Mouse (Mus musculus): ENCODE data around the gene Gga3. TPM values are rescaled to one million over a fixed set of nuclear protein-coding genes. Genes with fewer than 3 reads are reported as not detected.
A peak's percentile ranks its signal among the peaks of the same experiment; 100 is the strongest.

Gga3 gene
- total and polyA plus RNA-seq, 3 experiments, result 13.7 to 144 (median 58.5) TPM

DNA sequence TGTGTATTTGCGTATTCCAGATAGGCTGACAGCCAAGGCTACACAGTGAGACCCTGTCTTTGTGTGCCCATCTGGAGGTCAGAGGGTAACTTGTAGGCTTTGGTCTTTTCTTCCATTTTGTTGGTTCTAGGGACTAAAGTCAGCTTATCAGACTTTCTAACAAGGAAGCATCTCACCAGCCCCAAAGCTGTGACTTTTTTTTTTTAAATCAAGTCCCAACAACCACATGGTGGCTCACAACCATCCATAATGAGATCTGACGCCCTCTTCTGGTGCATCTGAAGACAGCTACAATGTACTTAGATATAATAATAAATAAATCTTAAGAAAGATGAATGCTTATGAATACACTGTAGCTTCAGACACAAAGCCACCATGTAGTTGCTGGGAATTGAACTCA lies 65.8 kb downstream of the Gga3 start:
- Histone ChIP-seq H3K36me3 (replicated peaks) (peaks cover 13% of the 10 kb centered on the region), H3K9me3 (replicated peaks) (no peaks in the 10 kb centered on the region), H3K27me3 (ENCODE audit: insufficient read depth, low read length) (peaks cover 6% of the 10 kb centered on the region; the same call in 1 of the 2 replicates), H3K4me1 (ENCODE audit: insufficient read depth, low read depth, low read length) (peaks cover 19% of the 10 kb centered on the region), H3K4me3 (ENCODE audit: low read depth, low read length) (no peak overlapping the region)
- ATAC-seq (ENCODE audit: extremely low read depth, insufficient number of reproducible peaks, low FRiP score, poor library complexity, severe bottlenecking) (no peak), DNase-seq (ENCODE audit: low spot score) (no peak)
- TF ChIP-seq GATA1 (IDR thresholded peaks at IDR 0.05; ENCODE audit: borderline replicate concordance, low read length) (no peak), TAL1 (conservative IDR thresholded peaks at IDR 0.05; ENCODE audit: low read depth, low read length) (no peak), CTCF (IDR thresholded peaks at IDR 0.05; ENCODE audit: low read depth, low read length) (no peak), POLR2AphosphoS5 (IDR thresholded peaks at IDR 0.05; ENCODE audit: insufficient replicate concordance, low read depth, low read length) (no peak), GATA2 (IDR thresholded peaks at IDR 0.05; ENCODE audit: borderline replicate concordance, low read depth, low read length) (no peak)

DNA sequence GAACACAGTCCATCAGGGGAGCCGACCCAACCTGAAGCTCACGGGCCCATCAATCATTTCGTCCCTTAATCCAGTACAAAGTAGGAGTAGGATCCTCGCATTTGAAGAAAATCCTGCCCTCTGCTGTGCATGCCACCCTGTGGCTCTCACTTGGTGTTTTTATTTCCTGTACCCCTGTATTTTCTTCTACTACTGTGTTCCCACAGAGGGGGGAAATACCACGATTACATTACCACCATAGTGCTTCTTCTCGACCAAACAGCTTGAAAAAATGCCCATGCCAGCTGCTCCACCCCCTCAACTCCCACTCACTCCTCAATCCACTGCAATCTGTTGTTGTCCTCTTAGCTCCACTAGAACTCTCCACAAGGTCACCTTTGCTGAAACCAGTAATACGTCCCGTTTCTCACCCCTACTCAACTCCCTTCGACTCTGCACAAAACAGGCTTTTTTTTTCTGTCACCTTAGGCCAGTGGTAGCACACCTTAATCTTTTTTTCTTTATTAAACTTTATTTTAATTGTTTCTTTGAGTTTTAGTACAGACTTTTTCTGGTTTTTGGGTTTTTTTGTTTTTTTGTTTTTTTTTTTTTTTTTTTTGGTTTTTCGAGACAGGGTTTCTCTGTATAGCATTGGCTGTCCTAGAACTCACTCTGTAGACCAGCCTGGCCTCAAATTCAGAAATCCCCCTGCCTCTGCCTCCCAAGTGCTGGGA lies 66.8 kb downstream of the Gga3 start:
- H3K27me3 ChIP-seq (ENCODE audit: insufficient read depth, low read length), result 0 out of 2 replicates have a peak, but pooled peaks cover 2% of the 10 kb centered on the region
- ATAC-seq (ENCODE audit: extremely low read depth, insufficient number of reproducible peaks, low FRiP score, poor library complexity, severe bottlenecking) (no peak), DNase-seq (ENCODE audit: low spot score) (no peak)
- H3K4me1 ChIP-seq (ENCODE audit: insufficient read depth, low read depth, low read length), result peaks cover 27% of the 10 kb centered on the region
- peaks cover 24% of the 10 kb centered on the region for H3K36me3 ChIP-seq (replicated peaks)
- no peaks in the 10 kb centered on the region for H3K9me3 ChIP-seq (replicated peaks)
- H3K4me3 ChIP-seq (ENCODE audit: low read depth, low read length), result peak overlapping the region; percentile 92; the same call in 1 of the 2 replicates
- no peak for TF ChIP-seq GATA2 (IDR thresholded peaks at IDR 0.05; ENCODE audit: borderline replicate concordance, low read depth, low read length)
- no peak for TF ChIP-seq GATA1 (IDR thresholded peaks at IDR 0.05; ENCODE audit: borderline replicate concordance, low read length)
- TF ChIP-seq TAL1 (conservative IDR thresholded peaks at IDR 0.05; ENCODE audit: low read depth, low read length), result no peak
- TF ChIP-seq CTCF (IDR thresholded peaks at IDR 0.05; ENCODE audit: low read depth, low read length), result no peak
- TF ChIP-seq POLR2AphosphoS5 (IDR thresholded peaks at IDR 0.05; ENCODE audit: insufficient replicate concordance, low read depth, low read length), result 0 out of 2 replicates have a peak, but pooled peaks have one; percentile 4

DNA sequence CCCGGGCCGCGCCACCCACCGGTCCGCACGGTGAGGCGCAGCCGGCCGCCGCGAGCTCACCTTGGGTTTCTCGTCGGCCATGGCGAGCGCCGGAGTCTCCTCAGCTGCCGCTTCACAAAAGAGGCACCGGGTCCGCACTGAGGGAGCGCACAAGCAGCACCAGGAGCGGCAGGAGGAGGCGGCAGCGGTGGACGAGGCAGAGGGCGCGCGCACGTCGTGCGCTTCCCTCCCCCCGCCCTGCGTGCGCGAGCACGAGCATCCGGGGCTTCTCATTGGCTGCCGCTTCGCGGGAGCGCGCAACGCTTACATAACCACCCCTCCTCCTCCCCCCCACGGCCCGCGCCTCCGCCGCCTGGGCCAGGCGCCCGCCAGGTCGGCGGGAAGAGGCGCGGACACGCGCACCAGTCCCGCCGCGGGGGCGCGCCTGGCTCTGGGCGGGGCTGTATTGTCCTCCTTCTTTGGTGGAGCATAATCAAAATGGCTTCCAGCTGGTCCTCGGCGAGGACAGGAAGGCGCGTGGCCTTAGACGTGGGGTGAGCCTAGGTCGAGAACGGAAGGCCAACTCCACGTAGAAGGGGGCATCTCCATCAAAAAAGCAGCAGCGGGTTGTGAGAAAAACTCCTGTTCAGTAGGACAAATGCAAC lies 67.7 kb downstream of the Gga3 start, which contains the start of gene Sumo2:
Sumo2 (minus strand) TSS at position 239 of the 644 bp plus-strand sequence.
- DNase-seq (ENCODE audit: low spot score), result peak; percentile 96
- H3K36me3 ChIP-seq (replicated peaks), result peaks cover 32% of the 10 kb centered on the region
- ATAC-seq (ENCODE audit: extremely low read depth, insufficient number of reproducible peaks, low FRiP score, poor library complexity, severe bottlenecking), result peak; percentile 67
- H3K27me3 ChIP-seq (ENCODE audit: insufficient read depth, low read length), result no peaks in the 10 kb centered on the region
- TF ChIP-seq POLR2AphosphoS5 (IDR thresholded peaks at IDR 0.05; ENCODE audit: insufficient replicate concordance, low read depth, low read length) (0 out of 2 replicates have a peak, but pooled peaks have one; percentile 39), GATA1 (IDR thresholded peaks at IDR 0.05; ENCODE audit: borderline replicate concordance, low read length) (no peak)
- peaks cover 35% of the 10 kb centered on the region for H3K4me1 ChIP-seq (ENCODE audit: insufficient read depth, low read depth, low read length)
- H3K9me3 ChIP-seq (replicated peaks), result no peaks in the 10 kb centered on the region
- H3K4me3 ChIP-seq (ENCODE audit: low read depth, low read length), result peak within 1 kb of the TSS; percentile 92

DNA sequence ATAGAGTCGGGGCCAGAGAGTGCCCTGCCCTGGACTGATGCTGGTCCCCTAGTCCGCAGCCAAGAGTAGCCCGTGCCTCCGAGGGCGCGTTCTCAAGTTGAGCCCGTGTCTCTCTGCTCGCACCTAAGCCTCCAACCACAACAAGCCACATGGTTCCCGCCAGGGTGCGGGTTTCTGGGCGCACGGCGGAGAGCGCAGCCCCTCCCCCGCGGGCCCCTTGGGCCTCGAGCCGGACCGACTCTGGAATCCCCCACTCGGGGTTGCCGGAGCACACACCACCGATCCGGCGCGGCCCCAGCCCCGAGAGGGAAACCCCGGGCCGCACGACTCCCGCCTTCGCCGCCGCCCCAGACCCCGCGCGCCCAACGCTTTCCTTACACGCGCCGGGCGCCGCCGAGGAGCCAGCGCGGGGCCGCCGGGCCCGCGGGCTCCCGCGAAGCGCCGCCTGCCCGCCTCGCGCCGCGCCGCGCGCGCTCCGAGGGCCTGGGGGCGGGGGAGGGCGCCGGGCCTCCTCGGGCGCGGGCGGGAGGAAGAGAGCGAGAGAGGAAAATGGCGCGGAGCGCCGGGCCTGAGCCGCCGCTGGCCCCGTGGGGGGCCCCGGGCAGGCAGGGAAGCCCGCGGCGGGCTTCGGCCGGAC lies 68.3 kb downstream of the Gga3 start:
- H3K4me3 ChIP-seq (ENCODE audit: low read depth, low read length), result peak overlapping the region; percentile 92
- ATAC-seq (ENCODE audit: extremely low read depth, insufficient number of reproducible peaks, low FRiP score, poor library complexity, severe bottlenecking) (peak; percentile 25; the same call in 1 of the 2 replicates), DNase-seq (ENCODE audit: low spot score) (peak; percentile 70)
- H3K9me3 ChIP-seq (replicated peaks), result no peaks in the 10 kb centered on the region
- H3K36me3 ChIP-seq (replicated peaks), result peaks cover 36% of the 10 kb centered on the region
- H3K4me1 ChIP-seq (ENCODE audit: insufficient read depth, low read depth, low read length), result peaks cover 35% of the 10 kb centered on the region
- H3K27me3 ChIP-seq (ENCODE audit: insufficient read depth, low read length), result no peaks in the 10 kb centered on the region
- TF ChIP-seq GATA1 (IDR thresholded peaks at IDR 0.05; ENCODE audit: borderline replicate concordance, low read length), result no peak
- TF ChIP-seq GATA2 (IDR thresholded peaks at IDR 0.05; ENCODE audit: borderline replicate concordance, low read depth, low read length), result no peak
- TF ChIP-seq TAL1 (conservative IDR thresholded peaks at IDR 0.05; ENCODE audit: low read depth, low read length), result no peak
- no peak for TF ChIP-seq CTCF (IDR thresholded peaks at IDR 0.05; ENCODE audit: low read depth, low read length)
- no peak for TF ChIP-seq POLR2AphosphoS5 (IDR thresholded peaks at IDR 0.05; ENCODE audit: insufficient replicate concordance, low read depth, low read length)

DNA sequence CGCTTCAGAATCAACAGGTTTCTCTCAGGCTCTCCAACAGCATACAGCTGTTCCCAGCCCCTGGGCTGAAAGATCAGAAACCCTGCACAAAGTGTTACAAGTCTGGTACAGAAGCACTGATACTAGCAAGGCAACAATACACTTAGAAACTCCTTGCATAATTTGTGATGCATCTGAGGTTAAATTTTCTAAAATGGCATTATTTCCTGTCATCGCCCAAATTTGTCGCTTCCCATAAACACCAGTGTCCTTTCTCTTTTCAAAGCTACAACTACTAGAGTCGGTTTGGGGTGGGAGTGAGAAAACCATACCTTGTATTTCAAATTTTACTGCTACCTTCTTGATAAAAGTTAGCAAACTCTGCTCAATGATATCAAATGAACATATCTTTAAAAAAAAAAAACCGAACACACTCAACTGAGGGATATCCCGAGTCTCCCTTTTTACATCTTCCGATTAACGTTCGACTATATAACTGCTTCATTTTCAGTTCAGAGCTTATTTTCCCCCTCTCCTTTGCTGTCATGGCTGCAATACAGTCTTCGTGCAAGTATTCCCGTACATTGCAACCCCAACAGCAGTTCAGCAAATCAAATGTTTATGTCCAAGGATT lies 69.0 kb downstream of the Gga3 start:
- TF ChIP-seq POLR2AphosphoS5 (IDR thresholded peaks at IDR 0.05; ENCODE audit: insufficient replicate concordance, low read depth, low read length), result no peak
- TF ChIP-seq GATA2 (IDR thresholded peaks at IDR 0.05; ENCODE audit: borderline replicate concordance, low read depth, low read length), result no peak
- TF ChIP-seq GATA1 (IDR thresholded peaks at IDR 0.05; ENCODE audit: borderline replicate concordance, low read length), result no peak
- TF ChIP-seq TAL1 (conservative IDR thresholded peaks at IDR 0.05; ENCODE audit: low read depth, low read length), result no peak
- no peak for TF ChIP-seq CTCF (IDR thresholded peaks at IDR 0.05; ENCODE audit: low read depth, low read length)
- Histone ChIP-seq H3K4me3 (ENCODE audit: low read depth, low read length) (peak overlapping the region; percentile 92), H3K36me3 (replicated peaks) (peaks cover 42% of the 10 kb centered on the region), H3K27me3 (ENCODE audit: insufficient read depth, low read length) (no peaks in the 10 kb centered on the region), H3K4me1 (ENCODE audit: insufficient read depth, low read depth, low read length) (peaks cover 39% of the 10 kb centered on the region), H3K9me3 (replicated peaks) (no peaks in the 10 kb centered on the region)
- DNase-seq (ENCODE audit: low spot score) (no peak), ATAC-seq (ENCODE audit: extremely low read depth, insufficient number of reproducible peaks, low FRiP score, poor library complexity, severe bottlenecking) (no peak)

Other genes with a start within 250 kb of the Gga3 start
- not detected in 2 replicates for gene Hid1, start 236.3 kb downstream of the Gga3 start, total RNA-seq (2014; fragmentation: Nextera tagmentation)
- gene Hid1, start 236.3 kb downstream of the Gga3 start, total RNA-seq (2017), result not detected in 2 replicates
- gene Hid1, start 236.3 kb downstream of the Gga3 start, polyA plus RNA-seq (2012), result 0.01 TPM in 1 of 2 replicates, not detected in the other
- gene Cdr2l, start 222.1 kb downstream of the Gga3 start, total RNA-seq (2014; fragmentation: Nextera tagmentation), result not detected in 2 replicates
- gene Cdr2l, start 222.1 kb downstream of the Gga3 start, total RNA-seq (2017), result 0.05 and 0.06 TPM in 2 replicates
- gene Cdr2l, start 222.1 kb downstream of the Gga3 start, polyA plus RNA-seq (2012), result not detected in 2 replicates
- gene Mrpl58, start 200.3 kb downstream of the Gga3 start, total RNA-seq (2014; fragmentation: Nextera tagmentation), result 66.8 and 102 TPM in 2 replicates
- 75.3 and 78.5 TPM in 2 replicates for gene Mrpl58, start 200.3 kb downstream of the Gga3 start, total RNA-seq (2017)
- 67.0 and 74.3 TPM in 2 replicates for gene Mrpl58, start 200.3 kb downstream of the Gga3 start, polyA plus RNA-seq (2012)
- gene Atp5h, start 184.1 kb downstream of the Gga3 start, total RNA-seq (2014; fragmentation: Nextera tagmentation), result 472 and 487 TPM in 2 replicates
- gene Atp5h, start 184.1 kb downstream of the Gga3 start, total RNA-seq (2017), result 721 and 764 TPM in 2 replicates
- gene Atp5h, start 184.1 kb downstream of the Gga3 start, polyA plus RNA-seq (2012), result 58.6 and 107 TPM in 2 replicates
- 7.2 and 15.4 TPM in 2 replicates for gene Kctd2, start 183.9 kb downstream of the Gga3 start, total RNA-seq (2014; fragmentation: Nextera tagmentation)
- gene Kctd2, start 183.9 kb downstream of the Gga3 start, total RNA-seq (2017), result 15.2 and 17.3 TPM in 2 replicates
- gene Kctd2, start 183.9 kb downstream of the Gga3 start, polyA plus RNA-seq (2012), result 17.5 and 24.6 TPM in 2 replicates
- gene Trim80, start 163.5 kb downstream of the Gga3 start, total RNA-seq (2014; fragmentation: Nextera tagmentation), result not detected in 2 replicates
- gene Trim80, start 163.5 kb downstream of the Gga3 start, total RNA-seq (2017), result not detected in 2 replicates
- gene Trim80, start 163.5 kb downstream of the Gga3 start, polyA plus RNA-seq (2012), result not detected in 2 replicates
- gene Slc16a5, start 141.6 kb downstream of the Gga3 start, total RNA-seq (2014; fragmentation: Nextera tagmentation), result not detected in 2 replicates
- gene Slc16a5, start 141.6 kb downstream of the Gga3 start, total RNA-seq (2017), result 0.05 TPM in 1 of 2 replicates, not detected in the other
- gene Slc16a5, start 141.6 kb downstream of the Gga3 start, polyA plus RNA-seq (2012), result not detected in 2 replicates
- gene Armc7, start 128.4 kb downstream of the Gga3 start, total RNA-seq (2014; fragmentation: Nextera tagmentation), result 6.0 and 8.4 TPM in 2 replicates
- 5.9 and 7.8 TPM in 2 replicates for gene Armc7, start 128.4 kb downstream of the Gga3 start, total RNA-seq (2017)
- 24.4 and 29.0 TPM in 2 replicates for gene Armc7, start 128.4 kb downstream of the Gga3 start, polyA plus RNA-seq (2012)
- gene Nt5c, start 112.2 kb downstream of the Gga3 start, total RNA-seq (2014; fragmentation: Nextera tagmentation), result 43.7 and 47.1 TPM in 2 replicates
- gene Nt5c, start 112.2 kb downstream of the Gga3 start, total RNA-seq (2017), result 145 and 161 TPM in 2 replicates
- 67.4 and 118 TPM in 2 replicates for gene Nt5c, start 112.2 kb downstream of the Gga3 start, polyA plus RNA-seq (2012)
- gene Jpt1, start 89.7 kb downstream of the Gga3 start, total RNA-seq (2014; fragmentation: Nextera tagmentation), result 172 and 222 TPM in 2 replicates
- gene Jpt1, start 89.7 kb downstream of the Gga3 start, total RNA-seq (2017), result 186 and 196 TPM in 2 replicates
- 202 and 218 TPM in 2 replicates for gene Jpt1, start 89.7 kb downstream of the Gga3 start, polyA plus RNA-seq (2012)
- 491 and 596 TPM in 2 replicates for gene Sumo2, start 67.8 kb downstream of the Gga3 start, total RNA-seq (2014; fragmentation: Nextera tagmentation)
- 642 and 699 TPM in 2 replicates for gene Sumo2, start 67.8 kb downstream of the Gga3 start, total RNA-seq (2017)
- gene Sumo2, start 67.8 kb downstream of the Gga3 start, polyA plus RNA-seq (2012), result 393 and 421 TPM in 2 replicates
- 78.5 and 87.7 TPM in 2 replicates for gene Nup85, start 39.6 kb downstream of the Gga3 start, total RNA-seq (2014; fragmentation: Nextera tagmentation)
- gene Nup85, start 39.6 kb downstream of the Gga3 start, total RNA-seq (2017), result 166 and 172 TPM in 2 replicates
- 28.2 and 57.5 TPM in 2 replicates for gene Nup85, start 39.6 kb downstream of the Gga3 start, polyA plus RNA-seq (2012)
- 34.3 and 41.0 TPM in 2 replicates for gene Mrps7, start 126 bp downstream of the Gga3 start, total RNA-seq (2014; fragmentation: Nextera tagmentation)
- gene Mrps7, start 126 bp downstream of the Gga3 start, total RNA-seq (2017), result 52.8 and 53.5 TPM in 2 replicates
- 61.1 and 68.7 TPM in 2 replicates for gene Mrps7, start 126 bp downstream of the Gga3 start, polyA plus RNA-seq (2012)
- 43.6 and 59.8 TPM in 2 replicates for gene Mif4gd, start 8.9 kb upstream of the Gga3 start, total RNA-seq (2014; fragmentation: Nextera tagmentation)
- 49.9 and 59.4 TPM in 2 replicates for gene Mif4gd, start 8.9 kb upstream of the Gga3 start, total RNA-seq (2017)
- 24.3 and 32.4 TPM in 2 replicates for gene Mif4gd, start 8.9 kb upstream of the Gga3 start, polyA plus RNA-seq (2012)
- gene Slc25a19, start 24.2 kb upstream of the Gga3 start, total RNA-seq (2014; fragmentation: Nextera tagmentation), result 19.9 and 37.8 TPM in 2 replicates
- 21.5 and 22.3 TPM in 2 replicates for gene Slc25a19, start 24.2 kb upstream of the Gga3 start, total RNA-seq (2017)
- gene Slc25a19, start 24.2 kb upstream of the Gga3 start, polyA plus RNA-seq (2012), result 24.2 and 26.0 TPM in 2 replicates
- gene Grb2, start 104.5 kb upstream of the Gga3 start, total RNA-seq (2014; fragmentation: Nextera tagmentation), result 224 and 234 TPM in 2 replicates
- 58.3 and 119 TPM in 2 replicates for gene Grb2, start 104.5 kb upstream of the Gga3 start, total RNA-seq (2017)
- gene Grb2, start 104.5 kb upstream of the Gga3 start, polyA plus RNA-seq (2012), result 209 and 240 TPM in 2 replicates
- 35.9 and 67.9 TPM in 2 replicates for gene Tmem94, start 161.4 kb upstream of the Gga3 start, total RNA-seq (2014; fragmentation: Nextera tagmentation)
- gene Tmem94, start 161.4 kb upstream of the Gga3 start, total RNA-seq (2017), result 8.2 and 18.1 TPM in 2 replicates
- gene Tmem94, start 161.4 kb upstream of the Gga3 start, polyA plus RNA-seq (2012), result 53.1 and 54.9 TPM in 2 replicates
- gene Caskin2, start 209.6 kb upstream of the Gga3 start, total RNA-seq (2014; fragmentation: Nextera tagmentation), result not detected in 2 replicates
- gene Caskin2, start 209.6 kb upstream of the Gga3 start, total RNA-seq (2017), result 0.17 and 0.33 TPM in 2 replicates
- 0.02 and 0.04 TPM in 2 replicates for gene Caskin2, start 209.6 kb upstream of the Gga3 start, polyA plus RNA-seq (2012)
- gene Tsen54, start 210.7 kb upstream of the Gga3 start, total RNA-seq (2014; fragmentation: Nextera tagmentation), result 6.2 and 6.6 TPM in 2 replicates
- 16.8 and 18.7 TPM in 2 replicates for gene Tsen54, start 210.7 kb upstream of the Gga3 start, total RNA-seq (2017)
- gene Tsen54, start 210.7 kb upstream of the Gga3 start, polyA plus RNA-seq (2012), result 33.0 and 37.5 TPM in 2 replicates
- 9.3 and 10.2 TPM in 2 replicates for gene Llgl2, start 220.0 kb upstream of the Gga3 start, total RNA-seq (2014; fragmentation: Nextera tagmentation)
- gene Llgl2, start 220.0 kb upstream of the Gga3 start, total RNA-seq (2017), result 8.0 and 10.5 TPM in 2 replicates
- 18.1 and 22.5 TPM in 2 replicates for gene Llgl2, start 220.0 kb upstream of the Gga3 start, polyA plus RNA-seq (2012)

Measured in G1E (cell line).